Mouse (Mus musculus) heart, embryonic 13.5 days (tissue): ENCODE results near the gene Synrg. TPM values are rescaled to one million over a fixed set of nuclear protein-coding genes. Genes with fewer than 3 reads are reported as not detected.

Source experiments
- ATAC-seq: fragments of 200-750 bp; cut with Nextera tagmentation; 2 replicates; pipeline ENCODE4 v1.8.0; 2017; ENCODE audit warnings: moderate TSS enrichment; ENCODE audit not compliant: insufficient number of reproducible peaks, low FRiP score, low TSS enrichment; ENCODE audit errors: extremely low read depth
- H3K27ac ChIP-seq: fragments of 300-500 bp; sonication (generic); replicated peaks from 2 replicates; pipeline ENCODE4 v1.5.1; 2015; ENCODE audit warnings: moderate library complexity, mild to moderate bottlenecking, inconsistent platforms
- H3K27me3 ChIP-seq: fragments of 300-500 bp; sonication (generic); replicated peaks from 2 replicates; pipeline ENCODE4 v1.6.1; 2015; ENCODE audit warnings: mild to moderate bottlenecking, inconsistent platforms
- H3K36me3 ChIP-seq: fragments of 300-500 bp; sonication (generic); 2 replicates; pipeline ENCODE4 v1.6.1; 2015; ENCODE audit warnings: mild to moderate bottlenecking, inconsistent platforms
- H3K4me1 ChIP-seq: fragments of 300-500 bp; sonication (generic); 2 replicates; pipeline ENCODE4 v1.6.1; 2015; ENCODE audit warnings: inconsistent platforms
- H3K4me2 ChIP-seq: fragments of 300-500 bp; sonication (generic); 2 replicates; pipeline ENCODE4 v1.6.1; 2015; ENCODE audit warnings: inconsistent platforms, mild to moderate bottlenecking, moderate library complexity
- H3K4me3 ChIP-seq: fragments of 300-500 bp; sonication (generic); 2 replicates; pipeline ENCODE4 v1.5.1; 2015; ENCODE audit warnings: moderate library complexity, mild to moderate bottlenecking, inconsistent platforms
- H3K9ac ChIP-seq: fragments of 300-500 bp; sonication (generic); 2 replicates; pipeline ENCODE4 v1.6.1; 2015; ENCODE audit warnings: inconsistent platforms, mild to moderate bottlenecking, moderate library complexity
- H3K9me3 ChIP-seq: fragments of 300-500 bp; sonication (generic); 2 replicates; pipeline ENCODE4 v1.6.1; 2016; ENCODE audit warnings: inconsistent platforms
- WGBS: fragments of 180-500 bp; shearing (Covaris S2); methylation state at CpG from one replicate; pipeline ENCODE4 v1.1.7; 2015; ENCODE audit warnings: mixed read lengths; 5-methylcytosine and 5-hydroxymethylcytosine counted together
- polyA plus RNA-seq: library from polyadenylated mRNA; unstranded; fragments of >200 nt; fragmentation: Nextera tagmentation; extraction: Ambion mirVana; gene quantifications from 2 replicates; pipeline ENCODE4 v1.2.1, GENCODE M21; 2015

The Synrg gene
- polyA plus RNA-seq, 1 experiment from 2014 or later, result 7.5 TPM

- Histone ChIP-seq H3K4me1 (peaks cover 10% of the 10 kb centered on the region), H3K4me2 (no peak overlapping the region), H3K4me3 (no peak overlapping the region), H3K9me3 (no peaks in the 10 kb centered on the region), H3K27me3 (peaks cover 9% of the 10 kb centered on the region; the same call in 1 of the 2 replicates), H3K36me3 (peaks cover 26% of the 10 kb centered on the region), H3K27ac (no peak overlapping the region), H3K9ac (no peak overlapping the region)
- ATAC-seq, result no peak
- 35% methylated on average over 1 of the region's 1 CpGs for WGBS
Measured at GRCm38 (mm10) chr11:84044988-84045387, 80.8 kb downstream of the Synrg start.

- H3K36me3 ChIP-seq, result peaks cover 9% of the 10 kb centered on the region
- ATAC-seq, result no peak
- no peak overlapping the region for H3K27ac ChIP-seq
- 54% methylated on average over 4 of the region's 4 CpGs for WGBS
- H3K9me3 ChIP-seq, result no peaks in the 10 kb centered on the region
- no peak overlapping the region for H3K9ac ChIP-seq
- no peak overlapping the region for H3K4me2 ChIP-seq
- no peaks in the 10 kb centered on the region for H3K4me1 ChIP-seq
- peaks cover 3% of the 10 kb centered on the region; the same call in 1 of the 2 replicates for H3K27me3 ChIP-seq
- H3K4me3 ChIP-seq, result no peak overlapping the region
Measured at GRCm38 (mm10) chr11:84047270-84047669, 83.0 kb downstream of the Synrg start.

- no peak overlapping the region for H3K9ac ChIP-seq
- ATAC-seq, result no peak
- H3K9me3 ChIP-seq, result no peaks in the 10 kb centered on the region
- 79% methylated on average over 10 of the region's 10 CpGs for WGBS
- 0 out of 2 replicates have a peak, but pooled peaks cover 1% of the 10 kb centered on the region for H3K4me1 ChIP-seq
- H3K27ac ChIP-seq, result no peak overlapping the region
- H3K36me3 ChIP-seq, result no peaks in the 10 kb centered on the region
- H3K27me3 ChIP-seq, result peaks cover 3% of the 10 kb centered on the region; the same call in 1 of the 2 replicates
- no peak overlapping the region for H3K4me2 ChIP-seq
- H3K4me3 ChIP-seq, result no peak overlapping the region
Measured at GRCm38 (mm10) chr11:84048411-84048810, 84.2 kb downstream of the Synrg start.

- H3K4me2 ChIP-seq, result no peak overlapping the region
- 85% methylated on average over 7 of the region's 7 CpGs for WGBS
- no peaks in the 10 kb centered on the region for H3K9me3 ChIP-seq
- no peak overlapping the region for H3K27ac ChIP-seq
- ATAC-seq, result no peak
- no peak overlapping the region for H3K4me3 ChIP-seq
- H3K36me3 ChIP-seq, result no peaks in the 10 kb centered on the region
- peaks cover 3% of the 10 kb centered on the region; the same call in 1 of the 2 replicates for H3K27me3 ChIP-seq
- 0 out of 2 replicates have a peak, but pooled peaks cover 4% of the 10 kb centered on the region for H3K4me1 ChIP-seq
- peak overlapping the region; percentile 5; the same call in 1 of the 2 replicates for H3K9ac ChIP-seq
Measured at GRCm38 (mm10) chr11:84053055-84053454, 88.8 kb downstream of the Synrg start.

GRCm38 (mm10) chr11:84053524-84054163, 89.4 kb downstream of the Synrg start:
- Histone ChIP-seq H3K4me2 (no peak overlapping the region), H3K4me3 (no peak overlapping the region), H3K27ac (no peak overlapping the region), H3K36me3 (no peaks in the 10 kb centered on the region), H3K27me3 (no peaks in the 10 kb centered on the region; the same call in 1 of the 2 replicates), H3K4me1 (0 out of 2 replicates have a peak, but pooled peaks cover 4% of the 10 kb centered on the region), H3K9ac (peak overlapping the region; percentile 5; the same call in 1 of the 2 replicates), H3K9me3 (no peaks in the 10 kb centered on the region)
- no peak for ATAC-seq
- WGBS, result 59% methylated on average over 10 of the region's 10 CpGs

- Histone ChIP-seq H3K9me3 (no peaks in the 10 kb centered on the region), H3K27ac (no peak overlapping the region), H3K4me3 (no peak overlapping the region), H3K4me2 (no peak overlapping the region), H3K9ac (no peak overlapping the region), H3K36me3 (no peaks in the 10 kb centered on the region), H3K4me1 (peaks cover 5% of the 10 kb centered on the region), H3K27me3 (0 out of 2 replicates have a peak, but pooled peaks cover 9% of the 10 kb centered on the region)
- no peak for ATAC-seq
- WGBS, result 84% methylated on average over 2 of the region's 2 CpGs
Measured at GRCm38 (mm10) chr11:84057418-84057817, 93.2 kb downstream of the Synrg start.

GRCm38 (mm10) chr11:84059784-84060183, 95.6 kb downstream of the Synrg start:
- Histone ChIP-seq H3K9me3 (no peaks in the 10 kb centered on the region), H3K36me3 (no peaks in the 10 kb centered on the region), H3K4me2 (no peak overlapping the region), H3K9ac (no peak overlapping the region), H3K4me3 (no peak overlapping the region), H3K27me3 (0 out of 2 replicates have a peak, but pooled peaks cover 9% of the 10 kb centered on the region), H3K4me1 (peaks cover 18% of the 10 kb centered on the region), H3K27ac (no peak overlapping the region)
- no peak for ATAC-seq
- WGBS, result 83% methylated on average over 2 of the region's 2 CpGs

- Histone ChIP-seq H3K27ac (no peak overlapping the region), H3K4me3 (no peak overlapping the region), H3K4me2 (no peak overlapping the region), H3K9me3 (no peaks in the 10 kb centered on the region), H3K27me3 (peaks cover 12% of the 10 kb centered on the region), H3K4me1 (peaks cover 19% of the 10 kb centered on the region), H3K36me3 (no peaks in the 10 kb centered on the region), H3K9ac (no peak overlapping the region)
- 80% methylated on average over 6 of the region's 6 CpGs for WGBS
- ATAC-seq, result no peak
Measured at GRCm38 (mm10) chr11:84060635-84061034, 96.4 kb downstream of the Synrg start.

- H3K9me3 ChIP-seq, result no peaks in the 10 kb centered on the region
- H3K4me1 ChIP-seq, result peaks cover 32% of the 10 kb centered on the region
- no peak for ATAC-seq
- H3K4me3 ChIP-seq, result no peak overlapping the region
- H3K27ac ChIP-seq, result no peak overlapping the region
- 64% methylated on average over 2 of the region's 2 CpGs for WGBS
- no peak overlapping the region for H3K9ac ChIP-seq
- peaks cover 24% of the 10 kb centered on the region for H3K27me3 ChIP-seq
- no peak overlapping the region for H3K4me2 ChIP-seq
- no peaks in the 10 kb centered on the region for H3K36me3 ChIP-seq
Measured at GRCm38 (mm10) chr11:84061881-84062280, 97.7 kb downstream of the Synrg start.

GRCm38 (mm10) chr11:84062805-84063204, 98.6 kb downstream of the Synrg start:
- no peak for ATAC-seq
- peaks cover 33% of the 10 kb centered on the region for H3K27me3 ChIP-seq
- 17% methylated on average over 2 of the region's 2 CpGs for WGBS
- no peak overlapping the region; the same call in 1 of the 2 replicates for H3K27ac ChIP-seq
- H3K9ac ChIP-seq, result no peak overlapping the region
- H3K36me3 ChIP-seq, result no peaks in the 10 kb centered on the region
- no peaks in the 10 kb centered on the region for H3K9me3 ChIP-seq
- H3K4me2 ChIP-seq, result no peak overlapping the region
- no peak overlapping the region for H3K4me3 ChIP-seq
- H3K4me1 ChIP-seq, result peaks cover 40% of the 10 kb centered on the region

- Histone ChIP-seq H3K4me2 (no peak overlapping the region), H3K9ac (no peak overlapping the region), H3K27ac (no peak overlapping the region), H3K36me3 (no peaks in the 10 kb centered on the region), H3K27me3 (peaks cover 36% of the 10 kb centered on the region), H3K9me3 (no peaks in the 10 kb centered on the region), H3K4me3 (no peak overlapping the region), H3K4me1 (peaks cover 43% of the 10 kb centered on the region)
- 77% methylated on average over 3 of the region's 3 CpGs for WGBS
- ATAC-seq, result no peak
Measured at GRCm38 (mm10) chr11:84063631-84064209, 99.5 kb downstream of the Synrg start.
